Mouse (Mus musculus) lung, postnatal 36 days (tissue): ENCODE measurements at regions not wholly inside any gene's neighbourhood (a gene's known extent, or its start where the extent isn't known, plus 50 kb on each side); places are given as distances from the start of the nearest gene placed in this dataset.
A peak's percentile ranks its signal among the peaks of the same experiment; 100 is the strongest.

Experiments
- DNase-seq: peaks from one replicate; pipeline ENCODE4 v3.0.0; 2022; ENCODE audit warnings: mixed read lengths

DNA sequence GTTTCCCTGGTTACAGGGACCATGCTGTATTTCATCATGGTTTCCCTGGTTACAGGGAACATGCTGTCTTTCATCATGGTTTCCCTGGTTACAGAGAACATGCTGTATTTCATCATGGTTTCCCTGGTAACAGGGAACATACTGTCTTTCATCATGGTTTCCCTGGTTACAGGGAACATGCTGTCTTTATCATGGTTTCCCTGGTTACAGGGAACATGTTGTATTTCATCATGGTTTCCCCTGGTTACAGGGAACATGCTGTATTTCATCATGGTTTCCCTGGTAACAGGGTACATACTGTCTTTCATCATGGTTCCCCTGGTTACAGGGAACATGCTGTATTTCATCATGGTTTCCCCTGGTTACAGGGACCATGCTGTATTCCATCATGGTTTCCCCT is 1579.5 kb downstream of the 4930444P10Rik start:
- no peak for DNase-seq

DNA sequence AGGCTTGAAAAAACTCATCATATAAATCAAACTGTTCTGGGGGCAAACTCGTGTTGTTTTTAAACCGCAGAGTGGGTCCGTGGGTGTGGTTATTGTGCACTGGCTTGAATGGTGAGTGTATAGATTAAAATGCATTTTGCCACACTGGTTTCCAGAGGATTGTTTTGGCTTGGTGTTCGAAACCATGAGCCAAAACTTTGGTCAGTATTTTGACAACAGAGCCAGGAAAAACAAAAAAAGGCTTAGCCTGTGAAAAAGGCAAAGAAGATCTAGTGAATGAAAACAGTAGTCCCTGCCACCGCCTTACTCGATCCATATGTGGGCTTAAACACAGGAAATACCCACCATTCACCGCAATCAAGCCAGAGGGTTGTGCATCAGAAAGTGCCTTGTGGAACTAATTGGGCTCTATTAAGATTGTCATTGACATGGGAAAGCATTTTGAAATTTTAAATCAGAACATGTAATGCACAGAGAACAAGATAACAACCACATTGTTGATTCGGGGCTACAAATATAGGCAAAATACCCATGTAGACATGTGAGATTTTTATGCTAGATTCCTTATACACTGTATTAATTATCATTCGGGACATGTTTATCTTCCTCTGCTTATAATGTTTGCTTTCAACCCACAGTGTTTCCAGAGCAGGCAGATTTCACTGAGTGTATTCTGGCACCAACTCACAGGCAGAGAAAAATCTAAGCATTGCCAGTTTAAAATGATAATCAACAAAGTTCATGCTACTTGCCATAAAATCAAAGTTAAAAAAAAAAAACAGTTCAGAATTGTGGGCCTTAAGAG is 1580.4 kb downstream of the 4930444P10Rik start:
- DNase-seq, result no peak

DNA sequence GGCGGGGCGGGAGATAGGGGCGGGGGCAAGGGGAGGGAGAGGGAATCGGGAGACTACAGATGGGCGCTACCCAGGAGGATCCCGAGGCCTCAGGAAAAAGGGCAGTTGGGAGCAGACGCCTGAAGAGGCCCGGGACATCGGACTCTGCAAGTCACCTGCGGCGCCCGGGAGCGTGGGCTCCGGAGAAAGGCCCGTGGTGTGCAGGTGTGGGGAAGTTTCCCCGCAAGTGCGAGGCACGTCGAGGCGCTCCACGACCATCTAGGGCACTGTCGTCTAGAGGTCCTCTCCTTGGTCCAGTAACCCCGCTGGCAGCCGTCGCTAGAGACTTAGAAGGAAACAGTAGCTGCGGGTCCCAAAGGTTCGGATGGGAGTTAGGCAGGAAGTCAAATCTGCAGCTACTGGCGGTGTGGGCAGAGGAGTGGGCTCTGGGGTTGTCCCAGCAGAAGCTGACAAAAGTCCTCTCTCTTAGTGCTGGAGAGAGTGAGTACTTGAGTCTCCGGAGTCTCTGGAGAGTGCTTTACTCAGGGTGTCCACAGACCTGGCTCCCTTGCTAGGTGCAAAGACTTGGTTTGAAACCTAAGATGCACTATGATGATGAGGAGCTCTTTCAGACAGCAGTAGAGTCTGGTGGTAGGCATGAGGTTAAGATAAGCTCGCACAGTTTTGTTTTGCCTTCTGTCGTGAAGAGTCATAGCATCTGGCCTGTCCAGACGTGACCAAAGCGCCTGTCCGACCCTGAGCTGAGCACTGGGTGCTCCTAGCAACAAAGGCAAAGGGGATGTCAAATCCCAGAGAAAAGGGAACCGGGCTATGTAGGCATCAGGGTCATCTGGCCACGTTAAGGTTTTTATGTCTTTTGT is 1586.1 kb downstream of the 4930444P10Rik start:
- DNase-seq, result no peak

DNA sequence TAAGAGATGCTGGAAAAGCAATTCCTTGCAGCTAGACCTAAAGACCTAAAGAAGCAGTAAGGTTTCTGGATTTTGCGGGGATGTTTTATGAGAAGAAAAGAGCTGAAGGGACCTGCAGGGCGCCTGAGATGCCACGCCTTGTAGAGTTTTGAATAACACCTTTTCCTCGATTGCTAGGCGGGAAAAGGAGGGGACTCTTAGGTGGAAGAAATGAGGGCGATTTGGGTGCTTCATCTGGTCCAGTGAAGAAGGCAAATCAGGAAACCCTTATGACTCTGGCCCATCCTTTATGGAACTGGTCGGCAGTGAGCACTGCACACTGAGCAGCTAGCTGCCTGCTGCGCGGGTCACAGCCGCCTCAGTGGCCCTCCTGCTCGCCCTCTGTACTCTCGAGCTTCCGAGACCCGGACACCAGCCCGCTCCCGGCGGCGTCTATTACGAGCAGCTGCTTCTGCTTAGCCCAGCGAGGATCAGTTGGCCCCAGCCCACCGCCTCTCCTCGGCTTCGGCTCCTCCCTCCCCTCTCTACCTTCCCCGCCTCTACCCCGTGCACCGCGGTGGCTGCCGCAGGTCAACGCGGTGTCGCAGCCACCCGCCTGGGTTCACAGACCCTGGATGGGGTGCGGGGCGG is 1586.8 kb downstream of the 4930444P10Rik start:
- DNase-seq, result no peak

DNA sequence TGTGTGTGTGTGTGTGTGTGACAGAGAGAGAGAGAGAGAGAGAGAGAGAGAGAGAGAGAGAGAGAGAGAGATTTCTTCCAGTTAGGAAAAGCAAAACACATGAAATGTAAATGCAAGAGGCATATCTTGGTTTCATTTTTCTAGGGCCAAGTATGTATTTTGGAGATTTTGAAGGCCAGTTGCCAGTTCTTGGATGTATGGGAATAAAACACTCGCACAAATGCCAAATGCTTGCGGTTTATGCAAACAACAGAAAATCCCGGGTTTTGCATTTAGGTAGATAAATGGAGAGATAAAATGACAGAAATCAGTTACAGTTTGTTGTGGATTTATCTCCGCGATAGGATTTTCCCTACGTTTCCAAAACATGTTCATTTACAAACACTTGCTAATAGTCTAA is 1587.4 kb downstream of the 4930444P10Rik start:
- DNase-seq, result no peak

DNA sequence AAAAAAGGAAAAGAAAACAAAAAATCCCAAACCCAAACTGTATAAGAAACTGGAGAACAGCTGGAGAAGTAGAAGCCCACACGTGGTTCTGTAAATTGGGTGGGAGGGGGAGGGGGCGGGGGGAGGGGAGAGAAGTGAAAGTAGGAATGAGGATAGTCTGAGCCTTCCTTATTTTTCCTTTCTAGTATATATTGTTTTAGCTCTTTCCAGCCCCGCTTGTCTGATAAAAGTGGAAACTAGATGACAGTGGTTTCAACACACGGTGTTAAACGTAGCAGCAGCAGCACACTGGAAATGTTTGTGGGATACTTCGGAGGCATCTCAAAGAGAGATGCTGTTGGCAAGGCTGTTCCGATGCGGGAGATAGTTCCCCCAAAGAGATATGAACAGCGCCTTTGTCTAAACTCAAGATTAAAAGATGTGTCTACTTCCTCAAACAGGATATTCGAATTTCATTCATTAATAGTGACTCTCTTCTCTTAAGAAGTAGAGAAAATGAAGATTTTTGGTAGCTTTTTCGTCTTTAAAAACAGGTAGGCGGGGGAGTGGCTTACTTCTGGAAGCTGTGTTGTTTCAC is 1588.3 kb downstream of the 4930444P10Rik start:
- no peak for DNase-seq

DNA sequence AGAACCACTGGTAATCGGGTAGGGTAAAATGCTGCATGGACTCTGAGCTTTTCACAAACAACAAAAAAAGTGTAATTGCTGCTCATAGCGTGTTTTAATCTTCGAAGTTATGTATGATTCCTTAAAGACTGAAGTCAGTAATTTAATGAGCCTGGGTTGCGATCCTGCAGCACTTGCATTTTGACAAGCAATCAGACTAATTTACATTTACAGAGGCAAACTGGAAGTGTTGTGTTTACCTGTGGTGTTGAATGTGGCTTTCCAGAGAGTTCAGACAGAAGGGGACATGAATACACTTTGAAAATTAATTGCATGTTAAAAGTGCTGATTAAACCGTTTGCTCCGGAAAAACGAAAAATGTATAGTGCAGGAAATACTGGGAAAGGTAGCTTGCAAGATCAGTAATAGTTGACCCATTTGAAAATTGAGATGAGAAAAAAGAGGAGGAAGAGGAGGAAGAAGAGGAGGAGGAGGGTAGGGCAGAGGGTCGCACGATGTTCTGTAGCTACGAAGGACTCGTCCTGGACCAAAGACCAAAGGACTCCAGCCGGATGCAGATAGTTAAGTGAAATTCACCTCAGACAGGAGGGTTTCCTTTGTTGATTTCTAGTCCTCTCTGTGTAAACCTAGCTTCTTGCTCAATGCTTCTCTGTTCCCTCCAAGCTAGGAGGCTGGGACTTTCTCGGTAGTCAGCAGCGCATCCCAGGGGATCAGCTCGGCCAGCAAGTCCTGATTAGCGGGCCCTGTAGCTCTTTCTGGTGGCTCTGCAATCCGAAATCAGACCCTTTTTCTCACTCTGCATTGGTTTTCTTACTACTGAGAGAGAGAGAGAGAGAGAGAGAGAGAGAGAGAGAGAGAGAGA is 1589.0 kb downstream of the 4930444P10Rik start:
- DNase-seq, result no peak

DNA sequence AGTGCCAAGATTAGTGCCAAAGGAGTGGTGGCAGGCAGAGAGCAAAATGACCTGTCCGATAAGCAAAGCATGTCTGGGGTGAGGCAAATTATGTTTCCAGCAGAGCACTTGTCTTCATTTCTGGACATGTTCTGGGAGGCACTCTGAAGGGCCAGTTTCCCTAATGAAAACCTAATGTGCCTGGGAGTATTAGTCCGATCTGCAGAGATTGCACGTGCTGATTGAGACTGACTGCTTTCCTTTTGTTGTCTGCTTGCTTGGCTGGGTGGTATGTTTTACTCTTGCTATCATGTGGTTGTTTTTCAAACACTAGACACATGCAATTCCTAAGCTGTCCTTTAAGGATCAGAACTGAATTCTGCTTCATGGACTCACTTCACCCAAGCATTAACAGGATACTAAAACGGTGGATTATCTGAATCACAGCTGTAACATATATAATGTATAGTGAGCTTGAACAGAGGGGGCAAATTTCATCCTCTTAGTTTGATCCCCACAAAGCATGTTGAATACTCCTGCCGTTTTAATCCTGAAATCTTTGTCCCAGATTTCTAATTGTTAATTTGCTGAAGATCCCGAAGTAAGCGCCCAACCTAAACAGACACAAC is 1589.8 kb downstream of the 4930444P10Rik start:
- no peak for DNase-seq

DNA sequence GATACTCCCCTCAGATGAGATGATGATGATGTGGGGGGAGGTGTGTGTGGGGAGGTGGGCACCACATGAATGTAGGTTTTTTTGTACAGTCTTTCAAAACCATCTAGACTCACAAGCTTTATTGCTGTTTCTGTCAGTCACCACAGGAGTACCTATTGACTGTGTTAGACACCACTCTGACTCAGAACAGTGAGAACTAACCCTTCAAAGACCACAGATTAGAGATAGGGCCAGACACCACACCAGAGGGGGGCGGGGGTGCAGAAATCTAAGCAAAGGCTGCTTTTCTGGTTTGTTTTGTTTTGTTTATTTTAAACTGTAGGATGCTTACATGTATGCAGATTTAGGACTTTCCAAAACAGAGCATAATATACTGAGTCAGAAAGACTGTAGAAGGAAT is 1594.0 kb downstream of the 4930444P10Rik start:
- no peak for DNase-seq

DNA sequence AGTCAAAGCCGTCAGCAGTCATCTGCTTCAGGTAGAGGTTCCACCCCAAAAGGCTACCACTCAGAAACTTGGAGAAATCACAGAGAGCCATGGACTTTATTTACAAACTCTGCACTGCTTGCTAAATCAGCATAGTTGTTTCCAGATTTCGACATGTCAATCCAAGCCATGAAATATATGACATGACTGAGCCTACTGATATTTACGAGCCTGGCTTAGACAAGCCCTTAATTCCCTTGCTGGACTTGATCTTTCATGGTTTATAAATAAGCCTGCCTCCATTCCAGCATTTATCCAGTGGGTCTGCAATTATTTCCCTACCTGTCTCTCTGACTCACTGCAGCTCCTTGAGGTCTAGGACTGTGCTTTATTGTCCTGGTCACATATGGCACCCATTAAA is 1603.1 kb downstream of the 4930444P10Rik start:
- DNase-seq, result no peak

DNA sequence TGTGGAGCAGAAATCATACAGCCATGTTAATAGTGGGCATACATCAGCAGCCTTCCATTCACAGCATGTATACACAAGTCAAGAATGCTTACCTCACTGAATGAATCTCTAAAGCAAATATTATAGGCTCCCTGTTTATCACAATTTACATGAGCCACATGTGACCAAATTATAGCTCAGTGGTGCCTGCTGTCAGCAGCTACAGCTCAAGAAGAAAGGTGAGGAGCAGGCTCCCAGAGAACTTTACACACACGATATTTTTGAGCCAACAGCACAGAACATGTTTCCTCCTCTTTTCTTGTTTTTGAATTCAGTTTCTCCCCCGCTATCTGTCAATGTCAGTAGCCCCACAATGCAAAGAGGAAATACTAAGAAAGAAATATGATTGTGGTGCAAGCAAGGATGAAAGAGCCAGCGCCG is 1605.4 kb downstream of the 4930444P10Rik start:
- DNase-seq, result no peak

DNA sequence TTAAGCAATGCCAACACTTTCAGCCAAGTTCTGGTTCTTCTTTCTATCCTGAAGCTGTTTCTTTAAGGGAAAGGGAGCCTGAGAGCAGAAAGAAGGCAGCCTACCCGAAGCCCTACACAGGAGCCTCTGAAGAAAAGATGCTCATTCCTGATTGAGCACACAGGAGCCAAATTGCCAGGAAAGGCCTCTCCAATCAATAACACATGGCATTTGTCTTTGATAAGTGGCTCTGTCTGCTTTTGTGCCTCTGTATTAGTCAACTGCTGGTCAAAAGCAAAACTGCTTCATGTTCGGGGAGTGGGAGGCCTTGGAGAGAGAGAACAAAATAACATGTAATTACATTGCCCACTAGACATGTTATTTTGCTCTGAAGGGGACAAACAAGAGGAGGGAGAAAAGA is 1607.4 kb downstream of the 4930444P10Rik start:
- DNase-seq, result no peak

DNA sequence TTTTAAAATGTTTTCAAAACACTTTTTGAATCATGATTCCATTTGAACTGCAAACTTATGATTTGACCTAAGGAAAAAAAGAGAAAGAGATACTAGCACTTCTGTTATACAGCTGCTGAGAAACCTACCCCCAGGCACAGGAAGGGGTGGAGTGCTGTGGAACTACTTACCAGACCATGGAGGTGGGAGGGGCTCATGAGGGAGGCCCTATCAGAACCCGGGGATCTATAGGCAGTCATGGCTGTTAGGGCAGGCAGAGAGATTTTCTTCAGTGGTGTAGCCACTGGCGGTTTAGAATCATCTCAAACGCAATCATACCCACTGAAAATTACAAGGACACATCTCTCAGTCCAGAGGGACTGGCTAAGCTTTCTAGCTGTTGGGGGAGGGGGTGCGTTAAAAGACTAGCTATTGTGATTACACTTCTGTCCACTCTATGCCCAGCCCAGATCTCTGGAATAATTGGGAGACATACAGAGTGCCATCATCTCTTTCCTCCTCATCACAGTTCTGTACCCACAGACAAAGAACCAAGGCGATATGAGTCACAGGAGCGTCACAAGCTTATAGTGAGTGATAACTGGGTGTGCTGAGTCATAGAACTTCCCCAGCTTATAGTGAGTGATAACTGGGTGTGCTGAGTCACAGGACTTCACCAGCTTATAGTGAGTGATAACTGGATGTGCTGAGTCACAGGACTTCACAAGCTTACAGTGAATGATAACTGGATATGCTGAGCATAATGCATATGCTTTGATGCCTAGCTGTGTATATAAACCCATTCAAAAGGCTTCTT is 1608.8 kb downstream of the 4930444P10Rik start:
- DNase-seq, result no peak

DNA sequence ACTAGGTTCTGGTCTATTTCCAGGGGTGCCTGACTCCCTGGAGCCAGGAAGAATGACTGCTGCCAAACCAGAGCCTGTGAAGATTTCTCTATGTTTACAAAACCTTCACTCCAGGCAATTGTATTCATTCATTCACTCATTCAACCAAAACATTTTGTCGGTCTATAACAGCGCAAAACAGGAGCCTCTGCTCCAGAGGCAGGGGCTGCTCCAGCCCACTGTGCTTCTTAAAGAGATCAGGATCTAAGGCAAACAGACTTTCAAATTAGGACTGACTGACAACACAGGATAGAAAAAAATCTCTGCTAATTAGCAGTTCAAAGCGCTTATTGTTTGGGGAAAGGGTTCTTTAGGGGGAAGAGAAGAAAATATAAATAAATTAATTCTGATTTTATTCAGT is 1620.8 kb downstream of the 4930444P10Rik start:
- DNase-seq, result no peak

DNA sequence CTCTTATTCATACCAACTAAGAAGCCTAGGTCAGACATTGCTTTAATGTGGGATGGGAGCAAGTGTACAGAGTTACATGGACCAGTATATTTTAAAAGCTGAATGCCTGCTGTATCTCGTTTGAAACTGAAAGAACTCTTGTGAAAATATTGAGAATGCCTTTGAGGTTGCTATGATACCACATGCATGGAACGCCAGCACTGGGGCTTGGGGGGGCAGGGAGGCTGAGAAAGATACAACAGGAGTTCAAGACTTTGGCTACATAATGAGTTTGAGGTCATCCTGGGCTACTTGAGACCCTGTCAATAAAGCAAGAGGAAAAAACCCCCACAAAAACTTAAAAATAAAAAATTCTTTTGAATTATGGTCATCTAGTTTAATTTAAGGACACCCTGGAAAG is 1621.6 kb downstream of the 4930444P10Rik start:
- DNase-seq, result no peak

DNA sequence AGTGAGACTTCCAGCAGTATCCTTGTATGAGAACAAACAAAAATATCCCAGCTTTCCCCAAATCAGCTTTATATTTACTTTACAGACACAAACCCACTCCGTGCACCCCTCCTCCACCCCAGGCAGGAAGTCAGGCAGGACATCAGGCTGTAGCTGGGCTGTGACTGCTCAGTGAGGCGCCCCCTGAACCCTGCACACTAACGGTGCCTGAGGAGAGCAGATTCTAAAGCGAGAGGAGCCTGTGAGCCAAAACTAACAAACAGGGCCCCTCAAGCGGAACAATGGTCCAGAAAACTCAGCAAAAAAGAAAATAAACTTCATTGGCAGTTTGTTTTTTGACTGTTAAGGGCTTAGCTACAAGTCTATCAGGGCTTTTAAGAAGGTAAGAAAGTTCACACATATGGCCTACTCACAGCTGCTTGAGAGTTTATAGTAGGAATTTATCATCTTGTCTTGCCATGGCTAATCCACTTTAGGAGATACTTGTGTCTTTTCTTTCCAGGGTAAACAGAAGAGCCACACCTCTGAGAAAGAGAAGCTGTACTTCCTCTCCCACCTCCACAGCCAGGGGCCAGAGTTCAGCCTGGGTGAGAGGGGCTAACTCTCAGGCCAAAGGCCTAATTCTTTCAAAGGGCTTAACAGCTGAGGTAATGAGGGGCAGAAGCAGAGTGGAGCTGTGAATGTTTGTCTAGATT is 1628.2 kb downstream of the 4930444P10Rik start:
- peak; percentile 17 for DNase-seq

DNA sequence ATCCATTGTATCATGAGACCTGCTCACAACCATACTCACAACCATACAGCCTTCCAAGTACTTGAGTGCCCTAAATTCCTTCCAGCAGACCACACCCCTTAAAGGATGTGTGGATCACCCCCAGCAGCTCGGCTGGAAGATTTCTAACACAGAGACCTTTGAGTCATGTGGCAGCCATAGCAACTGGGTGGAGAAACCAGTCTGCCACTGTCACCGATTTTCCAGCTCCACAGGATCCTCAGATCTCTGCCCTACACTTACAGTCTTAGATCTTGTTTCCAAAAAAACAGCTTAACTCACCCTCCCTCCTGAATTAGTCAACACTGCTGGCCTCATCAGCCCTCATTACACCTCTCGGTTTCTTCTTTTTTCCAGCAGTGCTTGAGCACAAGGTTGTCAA is 1630.6 kb downstream of the 4930444P10Rik start:
- no peak for DNase-seq

DNA sequence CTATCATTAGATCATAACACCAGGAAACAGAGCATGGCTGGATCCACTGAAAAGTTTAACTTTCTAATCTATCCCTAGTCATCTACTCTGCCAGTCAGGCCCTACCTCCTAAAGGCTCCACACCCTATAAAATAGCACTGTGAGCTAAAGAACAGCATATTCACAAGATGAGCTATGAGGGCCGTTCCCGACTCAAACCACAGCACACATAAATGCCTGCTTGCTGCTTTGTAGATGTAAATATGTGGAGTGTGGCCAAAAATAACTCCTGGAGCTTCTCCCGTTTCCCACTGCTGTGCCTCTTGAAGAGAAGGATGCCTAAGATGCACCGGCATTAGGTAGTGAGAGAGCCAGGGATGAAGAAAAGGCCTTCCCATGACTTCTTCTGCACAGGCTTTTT is 1632.3 kb downstream of the 4930444P10Rik start:
- no peak for DNase-seq

DNA sequence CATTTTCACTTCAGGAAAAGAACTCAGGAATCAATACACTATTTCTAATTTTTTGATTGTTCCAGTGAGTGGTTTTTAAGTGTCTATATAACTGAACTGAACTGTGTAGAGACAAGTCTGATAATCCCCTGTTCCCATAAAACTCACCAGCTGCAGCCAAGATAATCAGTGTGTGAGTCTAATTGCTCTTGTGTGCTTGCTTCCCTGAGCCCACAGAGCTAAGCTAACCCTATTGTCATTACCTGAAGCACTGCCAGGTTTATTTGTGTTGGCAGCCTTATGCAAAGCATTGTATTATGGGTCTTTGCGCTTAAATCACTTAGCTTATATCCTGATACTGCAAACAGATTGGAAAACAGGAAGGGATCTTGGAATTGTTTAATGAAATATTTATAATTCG is 1663.8 kb downstream of the 4930444P10Rik start:
- DNase-seq, result no peak

DNA sequence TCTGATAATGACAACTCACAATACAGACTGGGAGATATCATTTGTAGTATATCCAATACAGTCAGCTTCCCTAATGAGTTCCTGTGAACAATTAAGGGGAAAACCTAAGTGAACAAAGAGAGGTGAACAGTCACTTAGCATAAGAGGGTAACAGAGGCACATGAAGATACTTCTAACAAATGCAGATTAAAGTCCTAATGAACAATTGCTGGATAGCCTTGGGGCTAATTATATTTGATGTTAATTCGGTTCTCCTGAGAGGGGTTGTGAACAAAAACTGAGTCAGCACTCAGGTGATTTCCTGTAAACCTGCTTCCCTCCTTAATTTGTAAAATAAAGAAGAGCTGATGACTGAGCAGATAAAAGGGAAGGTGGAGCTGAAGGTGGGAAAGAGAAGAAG is 1672.1 kb downstream of the 4930444P10Rik start:
- DNase-seq, result no peak
